Mouse (Mus musculus): ENCODE measurements around the gene Med19. TPM values are rescaled to one million over a fixed set of nuclear protein-coding genes. Genes with fewer than 3 reads are reported as not detected.
"Not testable (repeated sequence)": the region's sequence is repeated elsewhere in the genome, so short reads cannot be mapped to it uniquely, and the experiment has no call there.

Med19 gene
- polyA plus RNA-seq, 2 experiments, result 20.4 to 33.6 TPM

- Histone ChIP-seq H3K27ac (replicated peaks; ENCODE audit: low read depth, low read length) (peak within 1 kb of the TSS; percentile 82), H3K27me3 (ENCODE audit: control insufficient read depth, insufficient read depth, low read length) (no peaks in the 10 kb centered on the region), H3K4me2 (replicated peaks; ENCODE audit: low read depth, low read length, severe bottlenecking) (peak within 1 kb of the TSS; percentile 80), H3K9ac (ENCODE audit: low read depth, low read length, severe bottlenecking) (peak within 1 kb of the TSS; percentile 60), H3K4me3 (replicated peaks; ENCODE audit: low read length) (peak within 1 kb of the TSS; percentile 60), H3K4me1 (ENCODE audit: control insufficient read depth, insufficient read depth, low read length) (peaks cover 10% of the 10 kb centered on the region; the same call in 1 of the 2 replicates), H3K9me3 (ENCODE audit: control insufficient read depth, low read length) (no peaks in the 10 kb centered on the region), H3K36me3 (ENCODE audit: control insufficient read depth, insufficient read depth, low read length) (peaks cover 18% of the 10 kb centered on the region)
- ATAC-seq (ENCODE audit: low FRiP score, low read depth) (peak; percentile 97), DNase-seq (ENCODE audit: low spot score) (peak; percentile 99)
- WGBS, result 0% methylated on average over 39 of the region's 39 CpGs
- peak; percentile 83; the same call in 1 of the 2 replicates for TF ChIP-seq POLR2A (IDR thresholded peaks at IDR 0.05; ENCODE audit: borderline replicate concordance, extremely low read depth, insufficient read depth, insufficient read length)
Observed at GRCm38 (mm10) chr2:84727172-84727858, 49.1 kb downstream of the Med19 start, which contains the start of gene Clp1. Clp1 (minus strand) TSS chr2:84727350.

GRCm38 (mm10) chr2:84728191-84728590 is 50.0 kb downstream of the Med19 start:
- H3K9ac ChIP-seq (ENCODE audit: low read depth, low read length, severe bottlenecking); H3K4me1 ChIP-seq (ENCODE audit: control insufficient read depth, insufficient read depth, low read length); H3K4me2 ChIP-seq (replicated peaks; ENCODE audit: low read depth, low read length, severe bottlenecking); H3K27ac ChIP-seq (replicated peaks; ENCODE audit: low read depth, low read length); ATAC-seq (ENCODE audit: low FRiP score, low read depth); H3K27me3 ChIP-seq (ENCODE audit: control insufficient read depth, insufficient read depth, low read length); H3K9me3 ChIP-seq (ENCODE audit: control insufficient read depth, low read length); DNase-seq (ENCODE audit: low spot score); H3K4me3 ChIP-seq (replicated peaks; ENCODE audit: low read length): not testable (repeated sequence)
- peaks cover 18% of the 10 kb centered on the region for H3K36me3 ChIP-seq (ENCODE audit: control insufficient read depth, insufficient read depth, low read length)
- WGBS, result 74% methylated on average over 5 of the region's 5 CpGs

- no peak overlapping the region for H3K4me2 ChIP-seq (replicated peaks; ENCODE audit: low read depth, low read length, severe bottlenecking)
- WGBS, result 78% methylated on average over 3 of the region's 3 CpGs
- TF ChIP-seq POLR2A (IDR thresholded peaks at IDR 0.05; ENCODE audit: borderline replicate concordance, extremely low read depth, insufficient read depth, insufficient read length), result no peak
- no peaks in the 10 kb centered on the region for H3K36me3 ChIP-seq (ENCODE audit: control insufficient read depth, insufficient read depth, low read length)
- no peaks in the 10 kb centered on the region for H3K27me3 ChIP-seq (ENCODE audit: control insufficient read depth, insufficient read depth, low read length)
- no peak overlapping the region for H3K4me3 ChIP-seq (replicated peaks; ENCODE audit: low read length)
- H3K9me3 ChIP-seq (ENCODE audit: control insufficient read depth, low read length), result no peaks in the 10 kb centered on the region
- ATAC-seq (ENCODE audit: low FRiP score, low read depth) (no peak), DNase-seq (ENCODE audit: low spot score) (no peak)
- no peak overlapping the region for H3K9ac ChIP-seq (ENCODE audit: low read depth, low read length, severe bottlenecking)
- no peak overlapping the region for H3K27ac ChIP-seq (replicated peaks; ENCODE audit: low read depth, low read length)
- peaks cover 15% of the 10 kb centered on the region for H3K4me1 ChIP-seq (ENCODE audit: control insufficient read depth, insufficient read depth, low read length)
Observed at GRCm38 (mm10) chr2:84731206-84731605, 53.0 kb downstream of the Med19 start.

GRCm38 (mm10) chr2:84732394-84732793 is 54.2 kb downstream of the Med19 start:
- no peak for DNase-seq (ENCODE audit: low spot score)
- Histone ChIP-seq H3K4me3 (replicated peaks; ENCODE audit: low read length) (no peak overlapping the region), H3K4me1 (ENCODE audit: control insufficient read depth, insufficient read depth, low read length) (peaks cover 24% of the 10 kb centered on the region), H3K27ac (replicated peaks; ENCODE audit: low read depth, low read length) (no peak overlapping the region), H3K27me3 (ENCODE audit: control insufficient read depth, insufficient read depth, low read length) (no peaks in the 10 kb centered on the region), H3K36me3 (ENCODE audit: control insufficient read depth, insufficient read depth, low read length) (no peaks in the 10 kb centered on the region), H3K9me3 (ENCODE audit: control insufficient read depth, low read length) (no peaks in the 10 kb centered on the region), H3K9ac (ENCODE audit: low read depth, low read length, severe bottlenecking) (no peak overlapping the region), H3K4me2 (replicated peaks; ENCODE audit: low read depth, low read length, severe bottlenecking) (no peak overlapping the region)
- no peak for TF ChIP-seq POLR2A (IDR thresholded peaks at IDR 0.05; ENCODE audit: borderline replicate concordance, extremely low read depth, insufficient read depth, insufficient read length)
- 57% methylated on average over 1 of the region's 1 CpGs for WGBS
- ATAC-seq (ENCODE audit: low FRiP score, low read depth), result no peak

GRCm38 (mm10) chr2:84733579-84734300 is 55.5 kb downstream of the Med19 start, which contains the start of gene Ypel4:
Ypel4 (plus strand) TSS chr2:84734058.
- Histone ChIP-seq H3K4me1 (ENCODE audit: control insufficient read depth, insufficient read depth, low read length) (peaks cover 36% of the 10 kb centered on the region), H3K27ac (replicated peaks; ENCODE audit: low read depth, low read length) (no peak within 1 kb of the TSS; the same call in 1 of the 2 replicates)
- no peak for DNase-seq (ENCODE audit: low spot score)

More at GRCm38 (mm10) chr2:84733579-84734300, 55.5 kb downstream of the Med19 start, which contains the start of gene Ypel4:
- Histone ChIP-seq H3K9me3 (ENCODE audit: control insufficient read depth, low read length) (no peaks in the 10 kb centered on the region), H3K4me3 (replicated peaks; ENCODE audit: low read length) (peak within 1 kb of the TSS; percentile 39), H3K27me3 (ENCODE audit: control insufficient read depth, insufficient read depth, low read length) (no peaks in the 10 kb centered on the region), H3K4me2 (replicated peaks; ENCODE audit: low read depth, low read length, severe bottlenecking) (peak within 1 kb of the TSS; percentile 74), H3K9ac (ENCODE audit: low read depth, low read length, severe bottlenecking) (peak within 1 kb of the TSS; percentile 52), H3K36me3 (ENCODE audit: control insufficient read depth, insufficient read depth, low read length) (no peaks in the 10 kb centered on the region)
- 3% methylated on average over 8 of the region's 8 CpGs for WGBS
- TF ChIP-seq POLR2A (IDR thresholded peaks at IDR 0.05; ENCODE audit: borderline replicate concordance, extremely low read depth, insufficient read depth, insufficient read length), result no peak
- ATAC-seq (ENCODE audit: low FRiP score, low read depth), result peak; percentile 48

Measured in limb, embryonic 14.5 days (tissue).